Mouse (Mus musculus): Measurements from ENCODE around the gene Sorbs2. TPM values are rescaled to one million over a fixed set of nuclear protein-coding genes. Genes with fewer than 3 reads are reported as not detected.

Sorbs2 gene
- polyA plus RNA-seq, 1 experiment = not detected

DNA sequence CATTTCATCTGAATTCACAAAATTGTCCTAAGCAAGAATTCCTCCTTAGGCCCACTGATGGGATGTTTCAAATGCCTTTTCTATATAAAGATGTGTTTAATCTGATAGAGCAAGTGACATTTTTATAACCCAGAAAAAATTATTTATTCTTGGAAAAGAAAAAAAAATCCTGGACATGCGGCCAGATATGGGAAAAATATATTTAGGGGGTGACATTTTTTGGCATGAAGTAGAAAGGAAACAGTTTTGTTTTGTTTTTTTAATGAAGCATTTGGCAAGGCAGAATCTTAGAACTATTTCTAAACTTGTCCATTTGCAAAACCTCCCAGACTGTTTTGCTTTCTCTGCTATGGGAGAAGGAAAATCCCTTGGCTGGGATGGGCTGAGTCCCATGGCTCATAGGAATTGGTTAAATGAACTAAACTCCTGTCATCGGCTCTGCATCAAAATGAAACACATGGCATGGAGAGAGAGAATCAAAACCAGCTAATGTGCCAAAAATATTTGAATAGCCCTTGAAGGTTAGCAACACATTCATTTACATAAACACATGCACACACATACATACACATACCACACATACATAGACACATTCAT, 182.1 kb downstream of the Sorbs2 start:
- Histone ChIP-seq H3K4me1 (ENCODE audit: control insufficient read depth, insufficient read depth, low read length) (no peaks in the 10 kb centered on the region), H3K4me3 (ENCODE audit: insufficient read depth, low read length) (no peak overlapping the region), H3K27ac (ENCODE audit: insufficient read depth, low read depth, low read length) (no peak overlapping the region)
- no peak for TF ChIP-seq CTCF (IDR thresholded peaks at IDR 0.05; ENCODE audit: low read depth, low read length)

DNA sequence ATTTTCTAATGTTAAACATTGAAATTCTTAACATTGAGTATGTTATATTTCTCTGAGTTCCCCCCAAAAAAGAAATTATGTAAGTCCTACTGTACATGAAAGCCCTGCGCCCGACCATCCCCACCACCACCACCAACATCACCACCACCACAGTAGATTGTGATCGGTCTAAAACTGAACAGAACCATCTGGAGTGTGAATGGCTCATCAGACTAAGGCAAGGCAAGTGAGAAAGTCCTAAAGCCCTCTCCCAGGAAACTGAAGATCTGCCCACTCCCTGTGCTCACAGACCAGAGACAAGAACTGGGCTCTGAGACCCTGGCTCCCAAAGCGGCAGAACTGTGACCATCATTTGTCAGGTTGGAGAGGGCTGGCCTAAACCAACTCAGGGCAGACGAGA, 192.5 kb downstream of the Sorbs2 start:
- H3K27ac ChIP-seq (ENCODE audit: insufficient read depth, low read depth, low read length) = no peak overlapping the region
- no peak overlapping the region for H3K4me3 ChIP-seq (ENCODE audit: insufficient read depth, low read length)
- no peaks in the 10 kb centered on the region for H3K4me1 ChIP-seq (ENCODE audit: control insufficient read depth, insufficient read depth, low read length)
- TF ChIP-seq POLR2A (IDR thresholded peaks at IDR 0.05; ENCODE audit: borderline replicate concordance, low read depth, low read length) (no peak), CTCF (IDR thresholded peaks at IDR 0.05; ENCODE audit: low read depth, low read length) (no peak)

DNA sequence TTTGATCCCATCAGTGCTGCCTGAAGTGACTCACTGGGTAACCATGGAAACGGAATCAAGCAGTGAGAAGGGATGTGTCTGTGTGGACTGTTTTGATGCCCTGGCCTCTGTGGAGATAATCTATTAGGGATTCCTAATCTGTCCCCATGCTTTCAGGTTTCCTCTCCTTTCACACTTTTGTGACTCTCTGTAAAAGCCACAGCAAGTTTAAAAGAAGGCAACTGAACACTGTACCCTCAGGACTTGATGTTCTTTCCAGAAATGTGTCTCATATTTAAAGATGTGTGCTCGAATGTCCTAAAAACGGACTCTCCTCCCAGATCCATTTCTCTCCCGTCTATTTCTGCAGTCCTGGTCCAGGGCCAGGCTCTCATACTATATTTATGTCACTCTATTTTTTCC, 196.1 kb downstream of the Sorbs2 start:
- Histone ChIP-seq H3K4me1 (ENCODE audit: control insufficient read depth, insufficient read depth, low read length) (no peaks in the 10 kb centered on the region), H3K27ac (ENCODE audit: insufficient read depth, low read depth, low read length) (no peak overlapping the region), H3K4me3 (ENCODE audit: insufficient read depth, low read length) (no peak overlapping the region)
- no peak for TF ChIP-seq POLR2A (IDR thresholded peaks at IDR 0.05; ENCODE audit: borderline replicate concordance, low read depth, low read length)
- no peak for TF ChIP-seq CTCF (IDR thresholded peaks at IDR 0.05; ENCODE audit: low read depth, low read length)

DNA sequence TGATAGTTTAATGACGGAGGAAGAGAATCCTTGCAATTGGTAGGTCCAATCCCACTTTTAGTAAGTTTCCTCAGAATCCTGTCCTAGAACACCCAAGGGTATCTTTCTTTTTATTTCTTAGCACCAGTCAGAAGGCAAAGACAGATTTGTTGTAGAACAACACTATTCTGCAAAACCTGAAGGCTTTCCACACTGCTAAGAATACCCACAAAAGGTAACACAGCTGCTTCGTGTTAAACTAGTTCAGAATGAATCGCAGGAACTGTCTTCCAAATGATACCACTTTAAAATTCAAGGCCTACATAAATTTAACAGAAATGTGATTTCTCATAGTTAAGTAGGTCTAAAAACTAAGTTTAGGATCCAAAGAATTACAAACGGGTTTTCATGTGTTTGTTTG, 201.5 kb downstream of the Sorbs2 start:
- TF ChIP-seq CTCF (IDR thresholded peaks at IDR 0.05; ENCODE audit: low read depth, low read length) = no peak
- no peak for TF ChIP-seq POLR2A (IDR thresholded peaks at IDR 0.05; ENCODE audit: borderline replicate concordance, low read depth, low read length)
- no peak overlapping the region for H3K27ac ChIP-seq (ENCODE audit: insufficient read depth, low read depth, low read length)
- no peak overlapping the region for H3K4me3 ChIP-seq (ENCODE audit: insufficient read depth, low read length)
- H3K4me1 ChIP-seq (ENCODE audit: control insufficient read depth, insufficient read depth, low read length) = no peaks in the 10 kb centered on the region

DNA sequence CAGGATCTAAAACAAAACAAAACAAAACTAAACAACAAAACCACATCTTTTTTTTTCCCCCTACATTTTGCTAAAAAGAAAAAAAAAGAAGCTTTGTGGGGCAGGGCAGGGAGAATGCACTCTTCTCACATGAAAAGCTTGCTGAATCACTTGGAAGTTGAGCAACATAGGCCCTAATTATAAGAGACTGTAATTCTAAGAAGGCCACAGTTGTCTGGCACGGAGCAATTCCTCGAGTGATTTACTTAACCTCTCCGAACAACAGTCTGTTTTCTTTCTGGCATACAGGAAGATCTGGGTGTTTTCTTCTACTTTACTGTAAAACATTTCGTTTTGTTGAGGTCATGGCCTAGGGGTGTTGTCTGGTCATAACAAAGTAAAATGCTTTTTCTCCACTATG, 202.1 kb downstream of the Sorbs2 start:
- no peak for TF ChIP-seq CTCF (IDR thresholded peaks at IDR 0.05; ENCODE audit: low read depth, low read length)
- TF ChIP-seq POLR2A (IDR thresholded peaks at IDR 0.05; ENCODE audit: borderline replicate concordance, low read depth, low read length) = no peak
- no peaks in the 10 kb centered on the region for H3K4me1 ChIP-seq (ENCODE audit: control insufficient read depth, insufficient read depth, low read length)
- no peak overlapping the region for H3K4me3 ChIP-seq (ENCODE audit: insufficient read depth, low read length)
- H3K27ac ChIP-seq (ENCODE audit: insufficient read depth, low read depth, low read length) = no peak overlapping the region

DNA sequence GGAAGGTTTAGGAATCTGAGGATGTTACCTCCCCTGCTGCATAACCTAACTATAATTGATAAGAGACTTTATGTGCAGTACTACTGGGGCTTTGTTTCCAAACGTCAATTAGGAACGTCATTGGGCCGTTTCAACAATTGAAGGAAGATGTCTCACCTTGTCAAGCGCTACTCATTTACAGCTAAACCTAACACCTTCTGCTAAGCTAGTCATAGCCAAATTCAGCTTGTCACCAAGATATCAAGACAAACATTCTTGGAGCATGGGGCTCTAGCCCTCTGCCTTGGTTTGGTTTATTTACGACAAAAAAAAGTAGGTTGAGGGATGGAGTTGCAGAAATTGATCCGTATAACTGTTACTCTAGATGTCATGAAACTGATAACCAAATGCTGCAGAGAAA, 205.0 kb downstream of the Sorbs2 start:
- no peaks in the 10 kb centered on the region for H3K4me1 ChIP-seq (ENCODE audit: control insufficient read depth, insufficient read depth, low read length)
- TF ChIP-seq CTCF (IDR thresholded peaks at IDR 0.05; ENCODE audit: low read depth, low read length) (no peak), POLR2A (IDR thresholded peaks at IDR 0.05; ENCODE audit: borderline replicate concordance, low read depth, low read length) (no peak)
- no peak overlapping the region for H3K27ac ChIP-seq (ENCODE audit: insufficient read depth, low read depth, low read length)
- H3K4me3 ChIP-seq (ENCODE audit: insufficient read depth, low read length) = no peak overlapping the region

DNA sequence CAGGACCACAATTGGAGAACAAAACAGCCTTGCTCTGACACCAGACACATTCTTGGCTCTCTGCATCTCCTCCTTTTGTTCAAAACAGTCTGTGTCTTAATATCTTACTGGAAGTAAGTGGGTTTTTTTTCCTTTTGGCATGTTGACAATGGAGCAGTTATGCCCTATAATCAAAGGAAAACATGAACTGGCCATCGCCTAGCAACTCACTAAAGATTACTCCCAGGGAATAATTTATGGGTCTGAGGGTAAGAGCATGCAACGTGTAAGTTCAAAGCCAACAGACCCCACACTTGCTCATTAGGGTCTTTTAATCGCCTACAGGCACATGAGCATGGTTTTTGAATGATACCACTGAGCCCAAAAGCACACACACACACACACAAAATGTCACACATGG, 207.2 kb downstream of the Sorbs2 start:
- no peak overlapping the region for H3K27ac ChIP-seq (ENCODE audit: insufficient read depth, low read depth, low read length)
- TF ChIP-seq POLR2A (IDR thresholded peaks at IDR 0.05; ENCODE audit: borderline replicate concordance, low read depth, low read length) (no peak), CTCF (IDR thresholded peaks at IDR 0.05; ENCODE audit: low read depth, low read length) (no peak)
- no peak overlapping the region for H3K4me3 ChIP-seq (ENCODE audit: insufficient read depth, low read length)
- H3K4me1 ChIP-seq (ENCODE audit: control insufficient read depth, insufficient read depth, low read length) = no peaks in the 10 kb centered on the region

DNA sequence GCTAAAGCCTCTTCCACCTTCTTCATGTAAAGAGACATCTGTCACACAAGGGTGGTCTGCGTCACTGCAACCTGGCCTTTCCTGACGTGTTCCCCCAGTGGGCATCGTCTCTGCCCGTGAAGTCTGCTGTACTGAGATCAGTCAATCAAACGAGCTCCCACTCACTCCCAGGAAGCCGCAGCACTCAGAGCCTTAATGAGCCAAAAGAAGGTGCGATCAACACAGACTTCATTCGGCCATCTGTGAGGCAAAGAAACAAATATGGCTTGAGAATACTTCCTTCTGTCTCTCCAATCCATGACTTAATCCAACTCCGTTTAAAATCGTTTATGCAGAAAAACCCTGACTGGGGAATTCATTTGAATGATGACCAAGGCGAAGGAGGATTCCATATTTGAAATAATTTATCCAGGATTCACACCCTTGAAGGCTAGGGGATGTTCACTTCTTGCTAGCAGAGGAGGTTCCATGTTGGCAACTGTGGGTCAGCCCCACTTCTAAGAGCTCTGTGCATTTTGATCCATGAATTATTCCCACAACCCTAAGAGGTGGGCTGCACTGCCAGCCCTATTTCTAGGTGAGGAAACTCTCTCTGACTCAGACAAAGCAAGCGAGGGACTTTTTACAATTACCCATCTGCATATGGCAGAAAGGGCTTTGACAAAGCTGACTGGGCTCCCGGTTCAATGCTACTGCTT, 207.9 kb downstream of the Sorbs2 start:
- TF ChIP-seq POLR2A (IDR thresholded peaks at IDR 0.05; ENCODE audit: borderline replicate concordance, low read depth, low read length) (no peak), CTCF (IDR thresholded peaks at IDR 0.05; ENCODE audit: low read depth, low read length) (no peak)
- Histone ChIP-seq H3K4me3 (ENCODE audit: insufficient read depth, low read length) (no peak overlapping the region), H3K27ac (ENCODE audit: insufficient read depth, low read depth, low read length) (no peak overlapping the region), H3K4me1 (ENCODE audit: control insufficient read depth, insufficient read depth, low read length) (no peaks in the 10 kb centered on the region)

DNA sequence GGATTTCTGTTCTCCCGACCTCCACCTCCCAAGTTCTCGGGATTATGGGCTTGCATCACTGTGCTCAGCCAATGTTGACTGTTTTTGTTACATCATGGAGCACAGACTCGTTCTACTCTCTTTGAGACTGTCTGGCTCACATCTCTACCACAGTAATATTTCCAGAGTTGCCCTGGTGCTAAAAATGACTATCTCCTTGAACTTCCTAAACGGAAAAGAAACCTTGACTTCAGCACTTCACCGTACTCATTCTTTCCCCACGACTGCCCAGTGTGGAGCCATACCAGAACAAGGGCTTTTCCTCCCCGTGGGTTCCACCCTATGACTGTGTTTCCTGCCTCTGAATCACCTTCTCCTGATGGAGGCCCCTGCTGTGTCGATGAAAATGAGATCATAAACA, 212.2 kb downstream of the Sorbs2 start:
- Histone ChIP-seq H3K27ac (ENCODE audit: insufficient read depth, low read depth, low read length) (no peak overlapping the region), H3K4me3 (ENCODE audit: insufficient read depth, low read length) (no peak overlapping the region), H3K4me1 (ENCODE audit: control insufficient read depth, insufficient read depth, low read length) (no peaks in the 10 kb centered on the region)
- TF ChIP-seq POLR2A (IDR thresholded peaks at IDR 0.05; ENCODE audit: borderline replicate concordance, low read depth, low read length) (no peak), CTCF (IDR thresholded peaks at IDR 0.05; ENCODE audit: low read depth, low read length) (no peak)

DNA sequence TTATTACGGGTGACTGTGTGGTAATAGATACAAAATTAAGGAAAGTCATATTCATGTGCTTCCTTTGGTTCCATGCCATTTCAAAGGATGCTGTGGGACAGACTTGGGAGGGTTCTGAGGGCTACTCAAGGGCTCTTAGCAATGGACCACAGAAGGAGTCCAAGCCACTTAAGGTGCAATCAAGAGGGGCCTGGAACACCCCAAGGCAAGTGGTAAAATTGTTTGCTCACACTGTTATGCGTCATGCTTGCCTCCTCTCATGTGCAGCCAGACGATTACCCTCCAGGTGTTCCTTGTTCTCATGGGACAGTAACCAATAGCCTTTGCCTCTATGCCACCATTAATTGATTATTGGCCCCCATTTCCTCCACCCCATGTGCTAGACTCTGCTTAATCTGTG, 216.6 kb downstream of the Sorbs2 start:
- no peak for TF ChIP-seq CTCF (IDR thresholded peaks at IDR 0.05; ENCODE audit: low read depth, low read length)
- no peak for TF ChIP-seq POLR2A (IDR thresholded peaks at IDR 0.05; ENCODE audit: borderline replicate concordance, low read depth, low read length)

More for the DNA sequence above, 216.6 kb downstream of the Sorbs2 start:
- no peak overlapping the region for H3K4me3 ChIP-seq (ENCODE audit: insufficient read depth, low read length)
- H3K4me1 ChIP-seq (ENCODE audit: control insufficient read depth, insufficient read depth, low read length) = no peaks in the 10 kb centered on the region
- H3K27ac ChIP-seq (ENCODE audit: insufficient read depth, low read depth, low read length) = no peak overlapping the region

Measured in bone marrow macrophage, adult 2 months (primary cell).